Mouse (Mus musculus) hindbrain, embryonic 10.5 days (tissue): ENCODE data around the gene Prcd. TPM values are rescaled to one million over a fixed set of nuclear protein-coding genes. Genes with fewer than 3 reads are reported as not detected.
"Not testable (repeated sequence)": the region's sequence is repeated elsewhere in the genome, so short reads cannot be mapped to it uniquely, and the experiment has no call there.

Source experiments
- DNase-seq: peaks from one replicate; pipeline ENCODE4 v3.0.0-alpha.2; 2017; ENCODE audit warnings: low spot score
- H3K27ac ChIP-seq: fragments of 300-500 bp; sonication (generic); 2 replicates; pipeline ENCODE4 v1.5.1; 2016; ENCODE audit warnings: mild to moderate bottlenecking, moderate library complexity
- H3K27me3 ChIP-seq: fragments of 300-500 bp; sonication (generic); 2 replicates; pipeline ENCODE4 v1.6.1; 2016; ENCODE audit warnings: mild to moderate bottlenecking; ENCODE audit not compliant: poor library complexity, insufficient read depth, severe bottlenecking
- H3K36me3 ChIP-seq: fragments of 300-500 bp; sonication (generic); 2 replicates; pipeline ENCODE4 v1.6.1; 2016; ENCODE audit warnings: mild to moderate bottlenecking, moderate library complexity
- H3K4me1 ChIP-seq: fragments of 300-500 bp; sonication (generic); replicated peaks from 2 replicates; pipeline ENCODE4 v1.6.1; 2016; ENCODE audit warnings: mild to moderate bottlenecking
- H3K4me3 ChIP-seq: fragments of 300-500 bp; sonication (generic); 2 replicates; pipeline ENCODE4 v1.5.1; 2016; ENCODE audit warnings: mild to moderate bottlenecking, moderate library complexity
- H3K9me3 ChIP-seq: fragments of 300-500 bp; sonication (generic); 2 replicates; pipeline ENCODE4 v1.6.1; 2016; ENCODE audit warnings: mild to moderate bottlenecking, moderate library complexity
- WGBS: fragments of 180-500 bp; shearing (Covaris S2); methylation state at CpG from one replicate; pipeline ENCODE4 v1.1.7; 2016; 5-methylcytosine and 5-hydroxymethylcytosine counted together
- polyA plus RNA-seq: library from polyadenylated mRNA; unstranded; fragments of >200 nt; fragmentation: Nextera tagmentation; extraction: Ambion mirVana; gene quantifications from 2 replicates; pipeline ENCODE4 v1.2.1, GENCODE M21; 2016

Prcd gene
- polyA plus RNA-seq, 1 experiment from 2014 or later, result 1.2 TPM

GRCm38 (mm10) chr11:116657311-116658223, 4.2 kb downstream of the Prcd start:
- 11% methylated on average over 22 of the region's 22 CpGs for WGBS
- DNase-seq, result peak; percentile 96
- Histone ChIP-seq H3K4me1 (peaks cover 73% of the 10 kb centered on the region), H3K27me3 (peaks cover 77% of the 10 kb centered on the region), H3K4me3 (peak overlapping the region; percentile 48), H3K9me3 (no peaks in the 10 kb centered on the region), H3K36me3 (no peaks in the 10 kb centered on the region), H3K27ac (peak overlapping the region; percentile 92)

- Histone ChIP-seq H3K36me3 (no peaks in the 10 kb centered on the region), H3K4me3 (peak overlapping the region; percentile 48; the same call in 1 of the 2 replicates), H3K4me1 (peaks cover 73% of the 10 kb centered on the region), H3K27ac (peak overlapping the region; percentile 92), H3K27me3 (peaks cover 77% of the 10 kb centered on the region), H3K9me3 (no peaks in the 10 kb centered on the region)
- WGBS, result 65% methylated on average over 10 of the region's 10 CpGs
- no peak for DNase-seq
These were observed 4.9 kb downstream of the Prcd start for GRCm38 (mm10) chr11:116658238-116658637.

GRCm38 (mm10) chr11:116659027-116659621, 5.8 kb downstream of the Prcd start:
- DNase-seq, result no peak
- 77% methylated on average over 15 of the region's 15 CpGs for WGBS
- H3K36me3 ChIP-seq, result no peaks in the 10 kb centered on the region
- H3K4me1 ChIP-seq, result peaks cover 73% of the 10 kb centered on the region
- peak overlapping the region; percentile 41 for H3K27ac ChIP-seq
- peaks cover 75% of the 10 kb centered on the region for H3K27me3 ChIP-seq
- H3K4me3 ChIP-seq, result no peak overlapping the region
- H3K9me3 ChIP-seq, result no peaks in the 10 kb centered on the region

- H3K4me3 ChIP-seq, result no peak overlapping the region
- no peak for DNase-seq
- no peaks in the 10 kb centered on the region for H3K9me3 ChIP-seq
- peaks cover 75% of the 10 kb centered on the region for H3K4me1 ChIP-seq
- 83% methylated on average over 9 of the region's 9 CpGs for WGBS
- H3K27ac ChIP-seq, result peak overlapping the region; percentile 41; the same call in 1 of the 2 replicates
- peaks cover 70% of the 10 kb centered on the region for H3K27me3 ChIP-seq
- H3K36me3 ChIP-seq, result no peaks in the 10 kb centered on the region
These were observed 6.8 kb downstream of the Prcd start for GRCm38 (mm10) chr11:116660181-116660580.

GRCm38 (mm10) chr11:116661291-116661947, 8.1 kb downstream of the Prcd start:
- Histone ChIP-seq H3K4me3 (peak overlapping the region; percentile 22), H3K27ac (peak overlapping the region; percentile 79), H3K9me3 (no peaks in the 10 kb centered on the region), H3K27me3 (peaks cover 60% of the 10 kb centered on the region), H3K4me1 (peaks cover 81% of the 10 kb centered on the region), H3K36me3 (no peaks in the 10 kb centered on the region)
- peak; percentile 43 for DNase-seq
- WGBS, result 20% methylated on average over 13 of the region's 13 CpGs

GRCm38 (mm10) chr11:116661948-116662377, 8.6 kb downstream of the Prcd start:
- Histone ChIP-seq H3K27me3 (peaks cover 54% of the 10 kb centered on the region), H3K9me3 (no peaks in the 10 kb centered on the region), H3K4me1 (peaks cover 76% of the 10 kb centered on the region), H3K27ac (peak overlapping the region; percentile 79), H3K4me3 (peak overlapping the region; percentile 22; the same call in 1 of the 2 replicates), H3K36me3 (no peaks in the 10 kb centered on the region)
- no peak for DNase-seq
- 63% methylated on average over 8 of the region's 8 CpGs for WGBS

GRCm38 (mm10) chr11:116665289-116665688, 12.0 kb downstream of the Prcd start:
- WGBS, result 80% methylated on average over 10 of the region's 10 CpGs
- Histone ChIP-seq H3K27ac (0 out of 2 replicates have a peak overlapping the region, but pooled peaks have one; percentile 5), H3K36me3 (no peaks in the 10 kb centered on the region), H3K4me1 (peaks cover 77% of the 10 kb centered on the region), H3K4me3 (no peak overlapping the region), H3K9me3 (no peaks in the 10 kb centered on the region), H3K27me3 (peaks cover 55% of the 10 kb centered on the region)
- DNase-seq, result no peak

GRCm38 (mm10) chr11:116666566-116666965, 13.2 kb downstream of the Prcd start:
- DNase-seq, result no peak
- Histone ChIP-seq H3K27me3 (peaks cover 44% of the 10 kb centered on the region), H3K27ac (no peak overlapping the region), H3K4me3 (no peak overlapping the region), H3K4me1 (peaks cover 75% of the 10 kb centered on the region), H3K9me3 (no peaks in the 10 kb centered on the region), H3K36me3 (no peaks in the 10 kb centered on the region)
- WGBS, result 79% methylated on average over 9 of the region's 9 CpGs

GRCm38 (mm10) chr11:116667012-116667411, 13.7 kb downstream of the Prcd start:
- H3K9me3 ChIP-seq, H3K36me3 ChIP-seq, H3K27ac ChIP-seq, DNase-seq, H3K4me3 ChIP-seq: not testable (repeated sequence)
- H3K4me1 ChIP-seq, result peaks cover 71% of the 10 kb centered on the region
- 84% methylated on average over 5 of the region's 5 CpGs for WGBS
- H3K27me3 ChIP-seq, result peaks cover 40% of the 10 kb centered on the region

GRCm38 (mm10) chr11:116667930-116668329, 14.6 kb downstream of the Prcd start:
- Histone ChIP-seq H3K4me3 (no peak overlapping the region), H3K27ac (no peak overlapping the region), H3K9me3 (no peaks in the 10 kb centered on the region), H3K4me1 (peaks cover 71% of the 10 kb centered on the region), H3K36me3 (peaks cover 2% of the 10 kb centered on the region), H3K27me3 (peaks cover 30% of the 10 kb centered on the region)
- DNase-seq, result no peak
- whole genome bisulfite sequencing, result 91% methylated on average over 8 of the region's 8 CpGs

GRCm38 (mm10) chr11:116668381-116668825, 15.1 kb downstream of the Prcd start:
- DNase-seq, result no peak
- Histone ChIP-seq H3K4me3 (no peak overlapping the region), H3K27ac (peak overlapping the region; percentile 19), H3K4me1 (peaks cover 71% of the 10 kb centered on the region), H3K9me3 (no peaks in the 10 kb centered on the region), H3K36me3 (peaks cover 6% of the 10 kb centered on the region), H3K27me3 (peaks cover 26% of the 10 kb centered on the region)
- 87% methylated on average over 10 of the region's 10 CpGs for WGBS

GRCm38 (mm10) chr11:116668839-116669238, 15.5 kb downstream of the Prcd start:
- Histone ChIP-seq H3K4me3 (no peak overlapping the region), H3K9me3 (no peaks in the 10 kb centered on the region), H3K27me3 (peaks cover 23% of the 10 kb centered on the region), H3K36me3 (peaks cover 11% of the 10 kb centered on the region), H3K4me1 (peaks cover 71% of the 10 kb centered on the region), H3K27ac (peak overlapping the region; percentile 19)
- WGBS, result 42% methylated on average over 7 of the region's 7 CpGs
- no peak for DNase-seq
